Mouse (Mus musculus) neural tube, embryonic 13.5 days (tissue): ENCODE results near the gene Cdh24. TPM values are rescaled to one million over a fixed set of nuclear protein-coding genes. Genes with fewer than 3 reads are reported as not detected.

Source experiments
- ATAC-seq: fragments of 200-750 bp; cut with Nextera tagmentation; 2 replicates; pipeline ENCODE4 v1.8.0; 2017; ENCODE audit warnings: low read depth, mild to moderate bottlenecking, moderate TSS enrichment, moderate library complexity
- H3K27ac ChIP-seq: fragments of 300-500 bp; sonication (generic); replicated peaks from 2 replicates; pipeline ENCODE4 v1.5.1; 2015; ENCODE audit warnings: moderate library complexity, mild to moderate bottlenecking, inconsistent platforms
- H3K27me3 ChIP-seq: fragments of 300-500 bp; sonication (generic); 2 replicates; pipeline ENCODE4 v1.6.1; 2015; ENCODE audit warnings: mild to moderate bottlenecking, inconsistent platforms
- H3K36me3 ChIP-seq: fragments of 300-500 bp; sonication (generic); 2 replicates; pipeline ENCODE4 v1.6.1; 2015; ENCODE audit warnings: mild to moderate bottlenecking, inconsistent platforms
- H3K4me1 ChIP-seq: fragments of 300-500 bp; sonication (generic); replicated peaks from 2 replicates; pipeline ENCODE4 v1.6.1; 2015; ENCODE audit warnings: inconsistent platforms
- H3K4me2 ChIP-seq: fragments of 300-500 bp; sonication (generic); 2 replicates; pipeline ENCODE4 v1.6.1; 2015; ENCODE audit warnings: inconsistent platforms, mild to moderate bottlenecking, moderate library complexity
- H3K4me3 ChIP-seq: fragments of 300-500 bp; sonication (generic); 2 replicates; pipeline ENCODE4 v1.5.1; 2015; ENCODE audit warnings: mild to moderate bottlenecking, inconsistent platforms
- H3K9ac ChIP-seq: fragments of 300-500 bp; sonication (generic); 2 replicates; pipeline ENCODE4 v1.6.1; 2015; ENCODE audit warnings: moderate library complexity, mild to moderate bottlenecking, inconsistent platforms
- H3K9me3 ChIP-seq: fragments of 300-500 bp; sonication (generic); 2 replicates; pipeline ENCODE4 v1.6.1; 2016; ENCODE audit warnings: inconsistent platforms
- WGBS: fragments of 180-500 bp; shearing (Covaris S2); methylation state at CpG from one replicate; pipeline ENCODE4 v1.1.7; 2015; 5-methylcytosine and 5-hydroxymethylcytosine counted together
- polyA plus RNA-seq: library from polyadenylated mRNA; unstranded; fragments of >200 nt; fragmentation: Nextera tagmentation; extraction: Ambion mirVana; gene quantifications from 2 replicates; pipeline ENCODE4 v1.2.1, GENCODE M21; 2015

Gene Cdh24
- polyA plus RNA-seq, 1 experiment from 2014 or later: 9.2 TPM

- Histone ChIP-seq H3K4me1 (peaks cover 24% of the 10 kb centered on the region), H3K4me2 (peak overlapping the region; percentile 61), H3K27me3 (no peaks in the 10 kb centered on the region), H3K36me3 (peaks cover 9% of the 10 kb centered on the region; the same call in 1 of the 2 replicates), H3K9ac (peak overlapping the region; percentile 81), H3K9me3 (no peaks in the 10 kb centered on the region), H3K27ac (peak overlapping the region; percentile 97), H3K4me3 (peak overlapping the region; percentile 64)
- peak; percentile 99 for ATAC-seq
- WGBS: under 1% methylated on average over 46 of the region's 46 CpGs
These were observed 38.0 kb downstream of the Cdh24 start for GRCm38 (mm10) chr14:54603038-54603654.

DNA sequence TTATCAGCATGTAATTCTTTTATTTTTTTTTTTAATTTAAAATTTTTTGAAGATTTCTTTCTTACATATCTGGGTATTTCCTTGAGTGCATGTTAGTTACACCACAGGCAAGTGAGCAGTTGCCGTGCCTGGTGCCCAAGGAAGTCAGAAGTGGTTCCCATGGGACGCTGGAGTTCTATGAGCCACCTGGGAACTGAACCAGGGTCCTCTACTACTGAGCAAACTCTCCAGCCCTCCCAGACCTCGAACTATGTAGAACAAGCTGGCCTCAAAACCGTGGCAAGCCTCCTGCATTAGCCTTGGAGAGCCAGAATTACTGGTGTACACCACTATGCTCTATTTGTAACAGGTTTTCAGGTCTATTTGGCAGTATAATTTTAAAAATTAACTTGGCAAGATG, 38.6 kb downstream of the Cdh24 start:
- Histone ChIP-seq H3K9me3 (no peaks in the 10 kb centered on the region), H3K4me1 (peaks cover 24% of the 10 kb centered on the region), H3K27ac (peak overlapping the region; percentile 97), H3K9ac (peak overlapping the region; percentile 81), H3K4me2 (peak overlapping the region; percentile 61), H3K36me3 (peaks cover 9% of the 10 kb centered on the region; the same call in 1 of the 2 replicates), H3K27me3 (no peaks in the 10 kb centered on the region), H3K4me3 (peak overlapping the region; percentile 64)
- 28% methylated on average over 4 of the region's 4 CpGs for WGBS
- ATAC-seq: peak; percentile 45

DNA sequence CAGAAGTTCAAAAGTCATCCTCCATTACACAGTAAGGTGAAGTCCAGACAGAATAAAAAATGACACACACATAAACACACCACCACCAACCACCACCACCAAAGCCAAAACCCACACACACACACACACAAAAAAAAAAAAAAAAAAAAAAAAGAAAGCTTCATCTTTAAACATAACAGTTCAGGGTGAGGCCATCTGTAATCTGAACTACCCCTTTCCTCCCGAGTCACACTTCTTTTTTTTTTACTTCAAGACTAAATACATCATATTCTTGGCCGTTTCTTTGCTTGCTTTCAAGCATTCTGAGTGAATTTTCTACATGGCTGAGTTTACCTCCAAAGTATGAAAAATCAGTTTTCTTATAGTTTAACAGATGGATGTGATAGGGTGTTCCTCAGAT, 39.6 kb downstream of the Cdh24 start:
- peaks cover 14% of the 10 kb centered on the region; the same call in 1 of the 2 replicates for H3K36me3 ChIP-seq
- H3K4me1 ChIP-seq: peaks cover 24% of the 10 kb centered on the region
- WGBS: 82% methylated on average over 2 of the region's 2 CpGs
- no peaks in the 10 kb centered on the region for H3K27me3 ChIP-seq
- H3K27ac ChIP-seq: no peak overlapping the region
- H3K4me2 ChIP-seq: no peak overlapping the region
- ATAC-seq: no peak
- no peak overlapping the region for H3K4me3 ChIP-seq
- no peaks in the 10 kb centered on the region for H3K9me3 ChIP-seq
- H3K9ac ChIP-seq: no peak overlapping the region

GRCm38 (mm10) chr14:54597084-54597483, 44.1 kb downstream of the Cdh24 start:
- Histone ChIP-seq H3K4me1 (peaks cover 14% of the 10 kb centered on the region), H3K27ac (no peak overlapping the region), H3K9ac (no peak overlapping the region), H3K27me3 (no peaks in the 10 kb centered on the region), H3K36me3 (peaks cover 31% of the 10 kb centered on the region), H3K4me2 (no peak overlapping the region), H3K4me3 (no peak overlapping the region), H3K9me3 (no peaks in the 10 kb centered on the region)
- ATAC-seq: no peak
- WGBS: 78% methylated on average over 7 of the region's 7 CpGs

DNA sequence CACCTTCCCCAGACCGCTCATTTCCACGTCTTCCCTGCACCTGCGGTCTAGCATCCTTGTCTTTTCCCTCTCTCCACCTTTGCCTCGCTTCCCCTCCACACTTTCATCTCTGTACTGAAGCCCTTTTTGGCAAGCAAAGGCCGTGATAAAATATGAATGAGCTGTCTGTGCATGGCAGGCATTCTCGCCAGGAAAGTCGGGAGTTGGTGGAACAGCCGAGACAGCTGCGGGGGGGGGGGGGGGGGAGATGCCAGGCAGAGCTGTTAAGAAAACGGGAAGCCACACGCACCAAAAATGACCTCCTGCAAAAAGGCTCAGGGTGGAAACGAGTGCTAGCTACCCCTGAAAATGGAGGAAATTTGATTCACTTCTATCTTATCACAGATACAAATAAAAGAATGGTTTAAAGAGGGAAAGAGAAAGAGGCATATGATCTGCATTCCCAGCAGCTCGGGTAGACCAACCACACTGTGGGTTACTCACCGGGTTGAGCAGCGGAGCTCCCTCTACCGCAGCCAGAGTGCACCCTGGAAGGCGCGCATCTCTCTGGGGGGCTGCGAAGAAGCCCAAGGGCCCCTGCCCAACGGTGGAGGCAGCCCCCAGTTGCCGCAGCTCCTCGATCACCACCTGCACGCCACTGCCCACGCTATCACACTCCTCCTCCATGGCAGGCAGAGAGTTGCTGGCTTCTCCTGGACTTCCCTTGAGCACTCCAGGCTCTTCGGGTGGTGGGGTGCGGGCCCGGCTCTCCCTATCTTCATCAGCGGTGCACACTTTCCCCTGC, 46.3 kb downstream of the Cdh24 start:
- Histone ChIP-seq H3K4me3 (no peak overlapping the region), H3K27ac (peak overlapping the region; percentile 28; the same call in 1 of the 2 replicates), H3K36me3 (peaks cover 38% of the 10 kb centered on the region), H3K4me2 (no peak overlapping the region), H3K9ac (no peak overlapping the region), H3K4me1 (peaks cover 14% of the 10 kb centered on the region), H3K9me3 (no peaks in the 10 kb centered on the region), H3K27me3 (no peaks in the 10 kb centered on the region)
- no peak for ATAC-seq
- 65% methylated on average over 28 of the region's 28 CpGs for WGBS

- Histone ChIP-seq H3K4me2 (no peak overlapping the region), H3K27ac (no peak overlapping the region), H3K27me3 (no peaks in the 10 kb centered on the region), H3K4me1 (peaks cover 14% of the 10 kb centered on the region), H3K36me3 (peaks cover 31% of the 10 kb centered on the region), H3K9me3 (no peaks in the 10 kb centered on the region), H3K9ac (no peak overlapping the region), H3K4me3 (no peak overlapping the region)
- 91% methylated on average over 3 of the region's 3 CpGs for WGBS
- no peak for ATAC-seq
These were observed 47.1 kb downstream of the Cdh24 start for GRCm38 (mm10) chr14:54594055-54594454.

DNA sequence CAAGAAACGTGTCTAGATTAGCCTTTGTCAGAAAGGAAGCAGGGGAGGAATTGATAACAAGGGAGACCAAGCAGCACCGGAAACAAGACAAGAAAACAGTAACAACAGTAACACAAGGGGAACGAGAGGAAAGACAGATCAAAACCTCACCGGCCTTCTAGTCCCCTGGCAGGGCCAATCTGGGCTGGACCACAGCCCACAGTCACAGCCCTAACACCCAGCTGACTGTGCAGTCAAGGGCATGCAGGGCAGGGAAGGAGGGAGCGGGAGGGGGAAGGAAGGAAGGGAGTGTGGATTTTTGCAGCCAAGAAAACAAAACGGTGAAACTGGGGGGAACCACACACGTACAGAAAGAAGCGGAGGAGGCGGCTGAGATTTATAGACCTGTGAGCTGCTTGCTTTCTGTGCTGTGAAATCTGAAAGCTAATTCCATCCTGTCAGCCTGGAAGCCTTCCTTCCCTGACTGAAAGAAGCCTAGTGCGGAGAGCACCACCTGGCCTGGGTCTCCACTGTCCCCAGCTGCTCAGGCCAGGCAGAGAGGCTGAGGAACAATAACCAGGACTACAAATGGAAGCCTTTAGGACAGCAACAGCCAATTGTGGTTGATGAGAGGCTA, 48.7 kb downstream of the Cdh24 start:
- Histone ChIP-seq H3K27ac (peak overlapping the region; percentile 81), H3K27me3 (no peaks in the 10 kb centered on the region), H3K4me2 (0 out of 2 replicates have a peak overlapping the region, but pooled peaks have one; percentile 21), H3K36me3 (peaks cover 28% of the 10 kb centered on the region), H3K9me3 (no peaks in the 10 kb centered on the region), H3K4me3 (no peak overlapping the region), H3K4me1 (peaks cover 14% of the 10 kb centered on the region), H3K9ac (peak overlapping the region; percentile 52)
- 40% methylated on average over 10 of the region's 10 CpGs for WGBS
- 0 out of 2 replicates have a peak, but pooled peaks have one; percentile 21 for ATAC-seq

- WGBS: 92% methylated on average over 16 of the region's 16 CpGs
- H3K4me2 ChIP-seq: no peak overlapping the region
These were observed 50.1 kb downstream of the Cdh24 start for GRCm38 (mm10) chr14:54591056-54591455.

GRCm38 (mm10) chr14:54583681-54584338, 57.4 kb downstream of the Cdh24 start:
- H3K27me3 ChIP-seq: no peaks in the 10 kb centered on the region
- H3K27ac ChIP-seq: no peak overlapping the region
- H3K4me3 ChIP-seq: no peak overlapping the region
- ATAC-seq: no peak
- no peak overlapping the region for H3K9ac ChIP-seq
- H3K9me3 ChIP-seq: no peaks in the 10 kb centered on the region
- no peak overlapping the region for H3K4me2 ChIP-seq
- H3K4me1 ChIP-seq: no peaks in the 10 kb centered on the region
- 48% methylated on average over 7 of the region's 7 CpGs for WGBS
- H3K36me3 ChIP-seq: peaks cover 29% of the 10 kb centered on the region

More at GRCm38 (mm10) chr14:54591056-54591455, 50.1 kb downstream of the Cdh24 start:
- Histone ChIP-seq H3K4me3 (no peak overlapping the region), H3K4me1 (peaks cover 14% of the 10 kb centered on the region), H3K36me3 (peaks cover 24% of the 10 kb centered on the region), H3K27ac (no peak overlapping the region), H3K9ac (no peak overlapping the region), H3K9me3 (no peaks in the 10 kb centered on the region), H3K27me3 (no peaks in the 10 kb centered on the region)
- ATAC-seq: no peak

DNA sequence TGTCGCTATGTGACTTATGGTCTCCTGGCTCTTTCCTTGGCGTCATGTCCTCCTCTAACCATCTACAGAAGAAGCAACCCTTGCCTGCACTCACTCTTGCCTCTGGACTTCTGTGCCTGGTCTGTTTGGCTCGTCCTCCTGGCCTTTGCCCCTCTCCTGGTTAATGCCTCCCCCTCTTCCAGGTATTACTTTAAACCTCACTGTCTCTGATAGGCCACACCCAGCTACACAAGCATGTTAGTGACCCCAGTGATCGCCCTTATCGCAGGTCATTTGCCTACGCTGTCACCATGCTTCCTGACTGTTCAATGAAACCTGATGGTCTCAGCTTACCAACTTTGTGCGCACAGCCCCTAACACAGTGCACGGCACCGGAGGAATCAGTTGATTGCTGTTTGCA, 58.6 kb downstream of the Cdh24 start:
- Histone ChIP-seq H3K27me3 (no peaks in the 10 kb centered on the region; the same call in 1 of the 2 replicates), H3K9me3 (no peaks in the 10 kb centered on the region), H3K4me2 (no peak overlapping the region), H3K4me3 (no peak overlapping the region), H3K9ac (no peak overlapping the region), H3K36me3 (peaks cover 29% of the 10 kb centered on the region), H3K27ac (no peak overlapping the region), H3K4me1 (peaks cover 9% of the 10 kb centered on the region)
- WGBS: 93% methylated on average over 9 of the region's 9 CpGs
- no peak for ATAC-seq
